ENCODE assay signal across 10 mouse cellular contexts in genomic region chr2:75514171-75514570, GRCm38 (mm10).
"Had no signal": no experiment of that assay in that cellular context is flagged by ENCODE, and none has a peak within 500 bp of the region (broad histone marks: within the 10 kb centered on the region; RNA-seq: fewer than 3 reads in every experiment).

No protein-coding gene starts in this region.

- H3K4me2 ChIP-seq: midbrain, embryonic 12.5 days; neural tube, embryonic 13.5 days had no signal

- H3K9me3 ChIP-seq: midbrain, embryonic 12.5 days; neural tube, embryonic 13.5 days had no signal

- H3K9ac ChIP-seq: liver, embryonic 14.5 days; midbrain, embryonic 12.5 days; neural tube, embryonic 13.5 days had no signal

- ATAC-seq: midbrain, embryonic 16.5 days had no signal

- H3K36me3 ChIP-seq: midbrain, embryonic 12.5 days; neural tube, embryonic 13.5 days had no signal

- H3K4me3 ChIP-seq: layer of hippocampus, adult 2 months; midbrain, embryonic 12.5 days; neural tube, embryonic 13.5 days had no signal

- H3K27ac ChIP-seq: layer of hippocampus, adult 2 months; liver, embryonic 14.5 days; midbrain, embryonic 12.5 days; neural tube, embryonic 13.5 days had no signal

- DNase-seq: kidney, adult 8-10 months; left cerebral cortex, postnatal 4 days; lung, adult 18-20 months; right cerebral cortex, postnatal 14 days; thymus, postnatal 36 days had no signal

- H3K27me3 ChIP-seq: neural tube, embryonic 13.5 days had no signal
